Mouse (Mus musculus) MEL (cell line): ENCODE data around the gene Gm17359. TPM values are rescaled to one million over a fixed set of nuclear protein-coding genes. Genes with fewer than 3 reads are reported as not detected.

Source experiments
- DNase-seq: peaks from one replicate; pipeline ENCODE4 v3.0.0; 2011; ENCODE audit warnings: low read depth, low spot score
- H3K27ac ChIP-seq: 2 replicates; pipeline ENCODE4 v1.5.1; 2012; ENCODE audit warnings: low read depth, mild to moderate bottlenecking, control low read depth, low read length, moderate library complexity; ENCODE audit not compliant: control insufficient read depth
- H3K27me3 ChIP-seq, 2 experiments: fragments of 150-350 bp in 1 of 2; sonication (generic) in 1 of 2; 2 replicates each; pipeline ENCODE4 v1.6.1; 2012; ENCODE audit warnings: low read length in 2 of 2, mild to moderate bottlenecking in 2 of 2, improper control_type of control experiment in 1 of 2, moderate library complexity in 1 of 2; ENCODE audit not compliant: insufficient read depth in 2 of 2, control insufficient read depth in 1 of 2
- H3K36me3 ChIP-seq, 2 experiments: 2 replicates each; pipeline ENCODE4 v1.6.1; 2012 to 2014; ENCODE audit warnings: low read length in 2 of 2, improper control_type of control experiment in 1 of 2, inconsistent platforms in 1 of 2, mild to moderate bottlenecking in 1 of 2; ENCODE audit not compliant: insufficient read depth in 2 of 2, control insufficient read depth in 1 of 2
- H3K4me1 ChIP-seq, 2 experiments: fragments of 150-350 bp in 1 of 2; sonication (generic) in 1 of 2; 2 replicates each; pipeline ENCODE4 v1.6.1; 2012; ENCODE audit warnings: low read length in 2 of 2, improper control_type of control experiment in 1 of 2, mild to moderate bottlenecking in 1 of 2; ENCODE audit not compliant: insufficient read depth in 2 of 2, control insufficient read depth in 1 of 2
- H3K4me3 ChIP-seq, 2 experiments: fragments of 150-350 bp in 1 of 2; sonication (generic) in 1 of 2; 2 replicates each; pipeline ENCODE4 v1.5.1; 2012; ENCODE audit warnings: low read depth in 2 of 2, low read length in 2 of 2, mild to moderate bottlenecking in 2 of 2, moderate library complexity in 2 of 2, control low read depth in 1 of 2, improper control_type of control experiment in 1 of 2; ENCODE audit not compliant: control insufficient read depth in 1 of 2, insufficient read depth in 1 of 2
- H3K79me2 ChIP-seq: 2 replicates; pipeline ENCODE4 v1.6.1; 2012; ENCODE audit warnings: mild to moderate bottlenecking, low read length, moderate library complexity; ENCODE audit not compliant: control insufficient read depth, poor library complexity, insufficient read depth
- H3K9ac ChIP-seq: 2 replicates; pipeline ENCODE4 v1.6.1; 2012; ENCODE audit warnings: low read depth, mild to moderate bottlenecking, control low read depth, low read length, moderate library complexity; ENCODE audit not compliant: control insufficient read depth, poor library complexity, severe bottlenecking
- H3K9me3 ChIP-seq: fragments of 150-350 bp; sonication (generic); replicated peaks from 2 replicates; pipeline ENCODE4 v1.6.1; 2012; ENCODE audit warnings: mild to moderate bottlenecking, low read length, improper control_type of control experiment, moderate library complexity; ENCODE audit not compliant: insufficient read depth
- CHD2 ChIP-seq: IDR thresholded peaks from 2 replicates; pipeline ENCODE4 v1.6.1; 2011; ENCODE audit warnings: low read length, improper control_type of control experiment
- ELF1 ChIP-seq: IDR thresholded peaks from 2 replicates; pipeline ENCODE4 v1.6.1; 2014; ENCODE audit warnings: low read depth, mild to moderate bottlenecking, inconsistent platforms, low read length, improper control_type of control experiment, moderate library complexity
- EP300 ChIP-seq, 2 experiments: IDR thresholded peaks; 2 replicates each; pipeline ENCODE4 v1.6.1; 2011; ENCODE audit warnings: improper control_type of control experiment in 2 of 2, low read length in 2 of 2, low read depth in 1 of 2, mild to moderate bottlenecking in 1 of 2
- ETS1 ChIP-seq: IDR thresholded peaks from 2 replicates; pipeline ENCODE4 v1.6.1; 2012; ENCODE audit warnings: low read depth, mild to moderate bottlenecking, inconsistent platforms, low read length, improper control_type of control experiment, moderate library complexity
- GATA1 ChIP-seq: IDR thresholded peaks from 2 replicates; pipeline ENCODE4 v1.6.1; 2011; ENCODE audit warnings: low read depth, low read length, improper control_type of control experiment
- MXI1 ChIP-seq: IDR thresholded peaks from 2 replicates; pipeline ENCODE4 v1.6.1; 2011; ENCODE audit warnings: mild to moderate bottlenecking, low read depth, low read length, improper control_type of control experiment
- NRF1 ChIP-seq: IDR thresholded peaks from 2 replicates; pipeline ENCODE4 v1.6.1; 2014; ENCODE audit warnings: low read depth, mild to moderate bottlenecking, inconsistent platforms, low read length, improper control_type of control experiment, moderate library complexity; ENCODE audit not compliant: poor library complexity, insufficient read depth, severe bottlenecking
- POLR2AphosphoS2 ChIP-seq: IDR thresholded peaks from 2 replicates; pipeline ENCODE4 v1.6.1; 2011; ENCODE audit warnings: low read length, improper control_type of control experiment
- RAD21 ChIP-seq: IDR thresholded peaks from 2 replicates; pipeline ENCODE4 v1.6.1; 2011; ENCODE audit warnings: mild to moderate bottlenecking, low read depth, low read length, improper control_type of control experiment
- RCOR1 ChIP-seq: IDR thresholded peaks from 2 replicates; pipeline ENCODE4 v1.6.1; 2012; ENCODE audit warnings: low read depth, mild to moderate bottlenecking, inconsistent platforms, low read length, improper control_type of control experiment
- TCF12 ChIP-seq: IDR thresholded peaks from 2 replicates; pipeline ENCODE4 v1.6.1; 2014; ENCODE audit warnings: low read depth, mild to moderate bottlenecking, inconsistent platforms, low read length, improper control_type of control experiment, moderate library complexity
- UBTF ChIP-seq: IDR thresholded peaks from 2 replicates; pipeline ENCODE4 v1.6.1; 2012; ENCODE audit warnings: low read depth, mild to moderate bottlenecking, inconsistent platforms, low read length, improper control_type of control experiment, moderate library complexity, borderline replicate concordance; ENCODE audit not compliant: insufficient read depth
- ZC3H11A ChIP-seq: IDR thresholded peaks from 2 replicates; pipeline ENCODE4 v1.6.1; 2012; ENCODE audit warnings: low read depth, mild to moderate bottlenecking, inconsistent platforms, low read length, improper control_type of control experiment
- polyA plus RNA-seq, 2 experiments: library from polyadenylated mRNA; stranded (reverse) in 1 of 2; unstranded in 1 of 2; fragments of >175 nt in 1 of 2; fragments of >200 nt in 1 of 2; gene quantifications; 2 replicates each; pipeline versions ENCODE4 v1.2.1 to v1.2.4; 2012; ENCODE audit warnings: low replicate concordance in 2 of 2, low read depth in 1 of 2; ENCODE audit not compliant: insufficient read length in 2 of 2, insufficient read depth in 1 of 2, missing spikeins in 1 of 2
- total RNA-seq: library from RNA; depleted of rRNA; stranded (reverse); fragments of 300-350 nt; gene quantifications from 2 replicates; pipeline ENCODE4 v1.2.3, GENCODE M21; 2012

Gm17359 gene
- total and polyA plus RNA-seq, 3 experiments = 0.15 TPM; not detected in 2

GRCm38 (mm10) chr3:79333051-79333450 lies 3.4 kb upstream of the Gm17359 start:
- Histone ChIP-seq H3K36me3 (peaks cover 0 to 2% of the 10 kb centered on the region in 2 experiments; a peak in 2 of 4 replicates), H3K27ac (no peak overlapping the region), H3K4me3 (no peak overlapping the region), H3K79me2 (no peaks in the 10 kb centered on the region), H3K9ac (no peak overlapping the region), H3K27me3 (peaks cover 0 to 4% of the 10 kb centered on the region in 2 experiments; a peak in 1 of 4 replicates), H3K9me3 (no peaks in the 10 kb centered on the region), H3K4me1 (peaks cover 0 to 13% of the 10 kb centered on the region in 2 experiments; a peak in 3 of 4 replicates)
- TF ChIP-seq TCF12 (no peak), CHD2 (no peak), RCOR1 (no peak), GATA1 (no peak)
- DNase-seq = no peak

- Histone ChIP-seq H3K9ac (no peak overlapping the region), H3K9me3 (no peaks in the 10 kb centered on the region), H3K27me3 (0 out of 4 replicates have a peak, but pooled peaks cover 0 to 2% of the 10 kb centered on the region in 2 experiments), H3K27ac (no peak overlapping the region), H3K4me3 (no peak overlapping the region), H3K4me1 (peaks cover 0 to 13% of the 10 kb centered on the region in 2 experiments; a peak in 3 of 4 replicates), H3K36me3 (peaks cover 0 to 2% of the 10 kb centered on the region in 2 experiments; a peak in 2 of 4 replicates), H3K79me2 (no peaks in the 10 kb centered on the region)
- DNase-seq = peak; percentile 52
- no peak for TF ChIP-seq ZC3H11A
- no peak for TF ChIP-seq POLR2AphosphoS2
- peak; percentile 86 for TF ChIP-seq GATA1
- TF ChIP-seq ELF1 = 0 out of 2 replicates have a peak, but pooled peaks have one; percentile 19
- TF ChIP-seq ETS1 = peak; percentile 53
- TF ChIP-seq RCOR1 = peak; percentile 91
- peak; percentile 70 to 83 for TF ChIP-seq EP300 (IDR thresholded peaks at IDR 0.05; ENCODE audit: low read depth in 1 of 2, low read length in 2 of 2)
- peak; percentile 90 for TF ChIP-seq TCF12
These were observed 2.7 kb upstream of the Gm17359 start for GRCm38 (mm10) chr3:79333643-79334200.

GRCm38 (mm10) chr3:79340737-79341136 lies 4.3 kb downstream of the Gm17359 start:
- no peak overlapping the region for H3K27ac ChIP-seq
- DNase-seq = no peak
- no peaks in the 10 kb centered on the region for H3K79me2 ChIP-seq
- no peaks in the 10 kb centered on the region; a peak in 1 of 4 replicates for H3K4me1 ChIP-seq
- TF ChIP-seq RAD21 (no peak), UBTF (no peak), ETS1 (no peak), NRF1 (no peak), RCOR1 (no peak), MXI1 (no peak)
- H3K9ac ChIP-seq = no peak overlapping the region
- no peaks in the 10 kb centered on the region for H3K9me3 ChIP-seq
- peaks cover 0 to 2% of the 10 kb centered on the region in 2 experiments; a peak in 1 of 4 replicates for H3K27me3 ChIP-seq
- no peak overlapping the region for H3K4me3 ChIP-seq
- no peaks in the 10 kb centered on the region for H3K36me3 ChIP-seq
